Mouse (Mus musculus) thymus, adult 2 months (tissue): ENCODE measurements around the gene Gramd1b.

ENCODE experiments used
- CTCF ChIP-seq: fragments of 200-500 bp; IDR thresholded peaks from 2 replicates; pipeline ENCODE4 v1.5.1; 2012; ENCODE audit warnings: mild to moderate bottlenecking, control low read depth, low read length, moderate library complexity, borderline replicate concordance; ENCODE audit not compliant: control insufficient read depth, poor library complexity, insufficient read depth; ENCODE audit errors: extremely low read depth
- POLR2A ChIP-seq: fragments of 200-500 bp; IDR thresholded peaks from 2 replicates; pipeline ENCODE4 v1.6.1; 2012; ENCODE audit warnings: mild to moderate bottlenecking, low read length, control low read depth, moderate library complexity; ENCODE audit not compliant: control insufficient read depth, poor library complexity, insufficient read depth; ENCODE audit errors: extremely low read depth

- TF ChIP-seq POLR2A, result no peak
- no peak for TF ChIP-seq CTCF
These were observed 73.7 kb downstream of the Gramd1b start for GRCm38 (mm10) chr9:40457448-40457847.
